Comparison of ENCODE assay signal across 14 mouse cellular contexts in genomic region chr11:76508125-76508524, GRCm38 (mm10).
DNase-seq lines count a peak whose midpoint lies in the region; ATAC-seq and TF ChIP-seq lines count a peak whose summit lies in the region.
"Had no signal": no experiment of that assay in that cellular context is flagged by ENCODE, and none has a peak within 500 bp of the region (broad histone marks: within the 10 kb centered on the region; RNA-seq: fewer than 3 reads in every experiment).

No protein-coding gene starts in this region.

- peak overlapping the region; percentile 45 for H3K4me3 ChIP-seq in left cerebral cortex, adult 2 months
- no peak overlapping the region for H3K4me3 ChIP-seq in hindbrain, embryonic 11.5 days (ENCODE audit: low read depth, low read length)
- no peak overlapping the region for H3K4me3 ChIP-seq in midbrain, embryonic 11.5 days (ENCODE audit: low read depth, low read length)
- peak overlapping the region; percentile 67 for H3K4me3 ChIP-seq in olfactory bulb, adult 2 months (ENCODE audit: insufficient read depth, low read depth, low read length)
- H3K4me3 ChIP-seq in cerebellum, adult 2 months (replicated peaks; ENCODE audit: insufficient read depth, low read depth, low read length), result no peak overlapping the region
- H3K4me3 ChIP-seq: lung, embryonic 15.5 days had no signal

- DNase-seq in left cerebral cortex, adult 2 months (ENCODE audit: extremely low spot score in 1 of 2, low spot score in 2 of 2), result no peak
- DNase-seq in left cerebral cortex, adult 8-10 months (ENCODE audit: low spot score in 2 of 2), result no peak
- DNase-seq in hindbrain, embryonic 11.5 days (ENCODE audit: low spot score), result no peak
- no peak for DNase-seq in midbrain, embryonic 11.5 days (ENCODE audit: low spot score, missing footprints)
- DNase-seq in cerebellum, adult 2 months, result no peak
- no peak for DNase-seq in right cerebral cortex, postnatal 10 days (ENCODE audit: low spot score in 2 of 2)
- no peak for DNase-seq in adrenal gland, postnatal 10 days
- DNase-seq: adrenal gland, postnatal 25 days; heart, adult 18-20 months; heart, postnatal 14 days had no signal

- peaks cover 5% of the 10 kb centered on the region; the same call in 1 of the 2 replicates for H3K4me1 ChIP-seq in hindbrain, embryonic 11.5 days (replicated peaks; ENCODE audit: control insufficient read depth, insufficient read depth, low read length)
- H3K4me1 ChIP-seq in midbrain, embryonic 11.5 days (ENCODE audit: control insufficient read depth, insufficient read depth, low read length), result peaks cover 14% of the 10 kb centered on the region; the same call in 1 of the 2 replicates
- peaks cover 46% of the 10 kb centered on the region for H3K4me1 ChIP-seq in olfactory bulb, adult 2 months (ENCODE audit: control insufficient read depth, insufficient read depth, low read length)
- H3K4me1 ChIP-seq in cerebellum, adult 2 months (ENCODE audit: control insufficient read depth, insufficient read depth, low read length), result peaks cover 13% of the 10 kb centered on the region
- H3K4me1 ChIP-seq: lung, embryonic 15.5 days had no signal

- no peak for TF ChIP-seq CTCF in left cerebral cortex, adult 2 months (IDR thresholded peaks at IDR 0.05)
- TF ChIP-seq CTCF in olfactory bulb, adult 2 months (IDR thresholded peaks at IDR 0.05; ENCODE audit: insufficient read depth, low read depth, low read length), result no peak
- no peak for TF ChIP-seq CTCF in cerebellum, adult 2 months (IDR thresholded peaks at IDR 0.05; ENCODE audit: borderline replicate concordance, insufficient read depth, low read depth, low read length)

- 79% methylated on average over 4 of the region's 4 CpGs for WGBS in hindbrain, embryonic 11.5 days
- 86% methylated on average over 4 of the region's 4 CpGs for WGBS in midbrain, embryonic 11.5 days
- 18% methylated on average over 4 of the region's 4 CpGs for WGBS in olfactory bulb, adult 2 months
- 84% methylated on average over 4 of the region's 4 CpGs for whole genome bisulfite sequencing in cerebellum, adult 2 months

- H3K9me3 ChIP-seq in hindbrain, embryonic 11.5 days (ENCODE audit: control insufficient read depth, low read length), result no peaks in the 10 kb centered on the region
- no peaks in the 10 kb centered on the region for H3K9me3 ChIP-seq in midbrain, embryonic 11.5 days (ENCODE audit: control insufficient read depth, low read length)
- H3K9me3 ChIP-seq: lung, embryonic 15.5 days had no signal

- H3K27me3 ChIP-seq in hindbrain, embryonic 11.5 days (ENCODE audit: control insufficient read depth, insufficient read depth, low read length), result no peaks in the 10 kb centered on the region
- H3K27me3 ChIP-seq in midbrain, embryonic 11.5 days (ENCODE audit: control insufficient read depth, insufficient read depth, low read length), result no peaks in the 10 kb centered on the region
- no peaks in the 10 kb centered on the region; the same call in 1 of the 2 replicates for H3K27me3 ChIP-seq in cerebellum, adult 2 months (ENCODE audit: control insufficient read depth, insufficient read depth, low read length)
- H3K27me3 ChIP-seq: lung, embryonic 15.5 days had no signal

- H3K36me3 ChIP-seq in hindbrain, embryonic 11.5 days (ENCODE audit: control insufficient read depth, insufficient read depth, low read length), result no peaks in the 10 kb centered on the region
- no peaks in the 10 kb centered on the region for H3K36me3 ChIP-seq in midbrain, embryonic 11.5 days (ENCODE audit: control insufficient read depth, insufficient read depth, low read length)
- H3K36me3 ChIP-seq: lung, embryonic 15.5 days had no signal

- intact Hi-C loops in left cerebral cortex, adult 2 months (cut with DNase I), result no loop called here

- H3K9ac ChIP-seq in hindbrain, embryonic 11.5 days (ENCODE audit: low read depth, low read length), result no peak overlapping the region
- peak overlapping the region; percentile 25 for H3K9ac ChIP-seq in midbrain, embryonic 11.5 days (ENCODE audit: low read length)
- H3K9ac ChIP-seq: lung, embryonic 15.5 days had no signal

- H3K27ac ChIP-seq in left cerebral cortex, adult 2 months, result peak overlapping the region; percentile 96
- 0 out of 2 replicates have a peak overlapping the region, but pooled peaks have one; percentile 27 for H3K27ac ChIP-seq in hindbrain, embryonic 11.5 days (ENCODE audit: low read depth, low read length)
- peak overlapping the region; percentile 35; the same call in 1 of the 2 replicates for H3K27ac ChIP-seq in midbrain, embryonic 11.5 days (ENCODE audit: low read depth, low read length)
- peak overlapping the region; percentile 97 for H3K27ac ChIP-seq in olfactory bulb, adult 2 months (ENCODE audit: insufficient read depth, low read depth, low read length)
- no peak overlapping the region for H3K27ac ChIP-seq in cerebellum, adult 2 months (ENCODE audit: insufficient read depth, low read length)
- H3K27ac ChIP-seq: lung, embryonic 15.5 days had no signal

- H3K4me2 ChIP-seq in hindbrain, embryonic 11.5 days (replicated peaks; ENCODE audit: low read depth, low read length), result no peak overlapping the region
- H3K4me2 ChIP-seq in midbrain, embryonic 11.5 days, result no peak overlapping the region
- H3K4me2 ChIP-seq: liver, embryonic 11.5 days; lung, embryonic 15.5 days had no signal

- no peak for ATAC-seq in hindbrain, embryonic 11.5 days (ENCODE audit: low FRiP score)
- no peak for ATAC-seq in midbrain, embryonic 11.5 days (ENCODE audit: low FRiP score)
- ATAC-seq: intestine, postnatal 0 days had no signal

- TF ChIP-seq POLR2A in olfactory bulb, adult 2 months (IDR thresholded peaks at IDR 0.05; ENCODE audit: insufficient read depth, low read depth, low read length), result no peak
- no peak for TF ChIP-seq POLR2A in cerebellum, adult 2 months (IDR thresholded peaks at IDR 0.05; ENCODE audit: borderline replicate concordance, insufficient read depth, low read length)

Comparison
In these comparisons a context has a peak if more than half of its experiments do, and no peak if none do; other contexts are left out.
1. H3K4me3 ChIP-seq: peak in left cerebral cortex, adult 2 months (single experiment) and olfactory bulb, adult 2 months (single experiment); none in hindbrain, embryonic 11.5 days (single experiment), midbrain, embryonic 11.5 days (single experiment) and cerebellum, adult 2 months (single experiment).